Mouse (Mus musculus) MEL (cell line): ENCODE results near the gene Hnrnpll. TPM values are rescaled to one million over a fixed set of nuclear protein-coding genes. Genes with fewer than 3 reads are reported as not detected.
"Not testable (repeated sequence)": the region's sequence is repeated elsewhere in the genome, so short reads cannot be mapped to it uniquely, and the experiment has no call there.

Experiments
- DNase-seq: peaks from one replicate; pipeline ENCODE4 v3.0.0; 2011; ENCODE audit warnings: low read depth, low spot score
- H3K27ac ChIP-seq: 2 replicates; pipeline ENCODE4 v1.5.1; 2012; ENCODE audit warnings: low read depth, mild to moderate bottlenecking, control low read depth, low read length, moderate library complexity; ENCODE audit not compliant: control insufficient read depth
- H3K27me3 ChIP-seq, 2 experiments: fragments of 150-350 bp in 1 of 2; sonication (generic) in 1 of 2; 2 replicates each; pipeline ENCODE4 v1.6.1; 2012; ENCODE audit warnings: low read length in 2 of 2, mild to moderate bottlenecking in 2 of 2, improper control_type of control experiment in 1 of 2, moderate library complexity in 1 of 2; ENCODE audit not compliant: insufficient read depth in 2 of 2, control insufficient read depth in 1 of 2
- H3K36me3 ChIP-seq, 2 experiments: 2 replicates each; pipeline ENCODE4 v1.6.1; 2012 to 2014; ENCODE audit warnings: low read length in 2 of 2, improper control_type of control experiment in 1 of 2, inconsistent platforms in 1 of 2, mild to moderate bottlenecking in 1 of 2; ENCODE audit not compliant: insufficient read depth in 2 of 2, control insufficient read depth in 1 of 2
- H3K4me1 ChIP-seq, 2 experiments: fragments of 150-350 bp in 1 of 2; sonication (generic) in 1 of 2; 2 replicates each; pipeline ENCODE4 v1.6.1; 2012; ENCODE audit warnings: low read length in 2 of 2, improper control_type of control experiment in 1 of 2, mild to moderate bottlenecking in 1 of 2; ENCODE audit not compliant: insufficient read depth in 2 of 2, control insufficient read depth in 1 of 2
- H3K4me3 ChIP-seq, 2 experiments: fragments of 150-350 bp in 1 of 2; sonication (generic) in 1 of 2; 2 replicates each; pipeline ENCODE4 v1.5.1; 2012; ENCODE audit warnings: low read depth in 2 of 2, low read length in 2 of 2, mild to moderate bottlenecking in 2 of 2, moderate library complexity in 2 of 2, control low read depth in 1 of 2, improper control_type of control experiment in 1 of 2; ENCODE audit not compliant: control insufficient read depth in 1 of 2, insufficient read depth in 1 of 2
- H3K79me2 ChIP-seq: 2 replicates; pipeline ENCODE4 v1.6.1; 2012; ENCODE audit warnings: mild to moderate bottlenecking, low read length, moderate library complexity; ENCODE audit not compliant: control insufficient read depth, poor library complexity, insufficient read depth
- H3K9ac ChIP-seq: 2 replicates; pipeline ENCODE4 v1.6.1; 2012; ENCODE audit warnings: low read depth, mild to moderate bottlenecking, control low read depth, low read length, moderate library complexity; ENCODE audit not compliant: control insufficient read depth, poor library complexity, severe bottlenecking
- H3K9me3 ChIP-seq: fragments of 150-350 bp; sonication (generic); replicated peaks from 2 replicates; pipeline ENCODE4 v1.6.1; 2012; ENCODE audit warnings: mild to moderate bottlenecking, low read length, improper control_type of control experiment, moderate library complexity; ENCODE audit not compliant: insufficient read depth
- CHD2 ChIP-seq: IDR thresholded peaks from 2 replicates; pipeline ENCODE4 v1.6.1; 2011; ENCODE audit warnings: low read length, improper control_type of control experiment
- CTCF ChIP-seq, 3 experiments: IDR thresholded peaks in 2 of 3; conservative IDR thresholded peaks in 1 of 3; 2 replicates each; pipeline ENCODE4 v1.5.1; 2011 to 2012; ENCODE audit warnings: low read length in 3 of 3, low read depth in 2 of 3, mild to moderate bottlenecking in 2 of 3, improper control_type of control experiment in 1 of 3, inconsistent platforms in 1 of 3, mixed read lengths in 1 of 3, moderate library complexity in 1 of 3; ENCODE audit not compliant: control insufficient read depth in 1 of 3, insufficient read depth in 1 of 3, poor library complexity in 1 of 3, severe bottlenecking in 1 of 3
- E2F4 ChIP-seq: IDR thresholded peaks from 2 replicates; pipeline ENCODE4 v1.6.1; 2011; ENCODE audit warnings: low read depth, low read length, improper control_type of control experiment, borderline replicate concordance
- ETS1 ChIP-seq: IDR thresholded peaks from 2 replicates; pipeline ENCODE4 v1.6.1; 2012; ENCODE audit warnings: low read depth, mild to moderate bottlenecking, inconsistent platforms, low read length, improper control_type of control experiment, moderate library complexity
- HCFC1 ChIP-seq: IDR thresholded peaks from 2 replicates; pipeline ENCODE4 v1.6.1; 2012; ENCODE audit warnings: low read depth, mild to moderate bottlenecking, inconsistent platforms, low read length, improper control_type of control experiment, moderate library complexity
- MAZ ChIP-seq: IDR thresholded peaks from 2 replicates; pipeline ENCODE4 v1.6.1; 2012; ENCODE audit warnings: low read depth, mild to moderate bottlenecking, inconsistent platforms, low read length, improper control_type of control experiment
- MEF2A ChIP-seq: IDR thresholded peaks from 2 replicates; pipeline ENCODE4 v1.6.1; 2014; ENCODE audit warnings: low read depth, mild to moderate bottlenecking, inconsistent platforms, low read length, improper control_type of control experiment; ENCODE audit not compliant: poor library complexity, insufficient replicate concordance, severe bottlenecking; ENCODE audit errors: extremely low read depth
- MXI1 ChIP-seq: IDR thresholded peaks from 2 replicates; pipeline ENCODE4 v1.6.1; 2011; ENCODE audit warnings: mild to moderate bottlenecking, low read depth, low read length, improper control_type of control experiment
- MYC ChIP-seq: IDR thresholded peaks from 2 replicates; pipeline ENCODE4 v1.6.1; 2011; ENCODE audit warnings: low read depth, mild to moderate bottlenecking, low read length, improper control_type of control experiment, moderate library complexity
- NELFE ChIP-seq: IDR thresholded peaks from 2 replicates; pipeline ENCODE4 v1.6.1; 2011; ENCODE audit warnings: low read depth, low read length, improper control_type of control experiment
- SIN3A ChIP-seq: IDR thresholded peaks from 2 replicates; pipeline ENCODE4 v1.6.1; 2012; ENCODE audit warnings: low read length, improper control_type of control experiment, inconsistent platforms
- SMC3 ChIP-seq: IDR thresholded peaks from 2 replicates; pipeline ENCODE4 v1.6.1; 2011; ENCODE audit warnings: low read depth, low read length, improper control_type of control experiment
- TAL1 ChIP-seq: IDR thresholded peaks from 2 replicates; pipeline ENCODE4 v1.6.1; 2012; ENCODE audit warnings: mild to moderate bottlenecking, inconsistent platforms, low read length, moderate library complexity, mixed read lengths
- TBP ChIP-seq: IDR thresholded peaks from 2 replicates; pipeline ENCODE4 v1.8.0; 2011; ENCODE audit warnings: low read depth, low read length, improper control_type of control experiment
- UBTF ChIP-seq: IDR thresholded peaks from 2 replicates; pipeline ENCODE4 v1.6.1; 2012; ENCODE audit warnings: low read depth, mild to moderate bottlenecking, inconsistent platforms, low read length, improper control_type of control experiment, moderate library complexity, borderline replicate concordance; ENCODE audit not compliant: insufficient read depth
- USF1 ChIP-seq: IDR thresholded peaks from 2 replicates; pipeline ENCODE4 v1.6.1; 2014; ENCODE audit warnings: low read depth, mild to moderate bottlenecking, inconsistent platforms, low read length, improper control_type of control experiment, moderate library complexity
- ZC3H11A ChIP-seq: IDR thresholded peaks from 2 replicates; pipeline ENCODE4 v1.6.1; 2012; ENCODE audit warnings: low read depth, mild to moderate bottlenecking, inconsistent platforms, low read length, improper control_type of control experiment
- ZMIZ1 ChIP-seq: IDR thresholded peaks from 2 replicates; pipeline ENCODE4 v1.6.1; 2012; ENCODE audit warnings: low read depth, mild to moderate bottlenecking, inconsistent platforms, low read length, improper control_type of control experiment, moderate library complexity
- ZNF384 ChIP-seq: IDR thresholded peaks from 2 replicates; pipeline ENCODE4 v1.6.1; 2012; ENCODE audit warnings: low read depth, mild to moderate bottlenecking, inconsistent platforms, low read length, improper control_type of control experiment
- polyA plus RNA-seq, 2 experiments: library from polyadenylated mRNA; stranded (reverse) in 1 of 2; unstranded in 1 of 2; fragments of >175 nt in 1 of 2; fragments of >200 nt in 1 of 2; gene quantifications; 2 replicates each; pipeline versions ENCODE4 v1.2.1 to v1.2.4; 2012; ENCODE audit warnings: low replicate concordance in 2 of 2, low read depth in 1 of 2; ENCODE audit not compliant: insufficient read length in 2 of 2, insufficient read depth in 1 of 2, missing spikeins in 1 of 2
- total RNA-seq: library from RNA; depleted of rRNA; stranded (reverse); fragments of 300-350 nt; gene quantifications from 2 replicates; pipeline ENCODE4 v1.2.3, GENCODE M21; 2012

The Hnrnpll gene
- total and polyA plus RNA-seq, 3 experiments = 48.7 to 142 (median 77.7) TPM

- no peaks in the 10 kb centered on the region for H3K27me3 ChIP-seq
- H3K36me3 ChIP-seq = peaks cover 0 to 13% of the 10 kb centered on the region in 2 experiments; a peak in 2 of 4 replicates
- peak; percentile 73 to 96 (median 94) for TF ChIP-seq CTCF (IDR thresholded peaks at IDR 0.05 in 2 of 3, conservative IDR thresholded peaks at IDR 0.05 in 1 of 3; ENCODE audit: control insufficient read depth in 1 of 3, insufficient read depth in 1 of 3, low read depth in 2 of 3, low read length in 3 of 3, poor library complexity in 1 of 3, severe bottlenecking in 1 of 3)
- peak; percentile 71 for TF ChIP-seq MXI1
- TF ChIP-seq USF1 = peak; percentile 71
- 0 out of 2 replicates have a peak, but pooled peaks have one; percentile 44 for TF ChIP-seq TBP
- TF ChIP-seq ZNF384 = peak; percentile 88
- TF ChIP-seq CHD2 = no peak
- 0 out of 2 replicates have a peak, but pooled peaks have one; percentile 21 for TF ChIP-seq HCFC1
- peak; percentile 12; the same call in 1 of the 2 replicates for TF ChIP-seq MAZ
- TF ChIP-seq TAL1 = no peak
- TF ChIP-seq UBTF = no peak
- peak; percentile 98 for TF ChIP-seq ZC3H11A
- peak; percentile 48; the same call in 1 of the 2 replicates for TF ChIP-seq MYC
- no peak for TF ChIP-seq NELFE
- TF ChIP-seq ZMIZ1 = 0 out of 2 replicates have a peak, but pooled peaks have one; percentile 34
- TF ChIP-seq SMC3 = peak; percentile 95
- no peak for TF ChIP-seq E2F4
- TF ChIP-seq MEF2A = no peak
- TF ChIP-seq SIN3A = peak; percentile 68; the same call in 1 of the 2 replicates
- no peak for TF ChIP-seq ETS1
- TF ChIP-seq, all 39 proteins: peak for 12
- DNase-seq = peak; percentile 92
- H3K9ac ChIP-seq = peak overlapping the region; percentile 42
- H3K27ac ChIP-seq = no peak overlapping the region
- H3K79me2 ChIP-seq = no peaks in the 10 kb centered on the region
- H3K4me3 ChIP-seq = peak overlapping the region; percentile 44 to 50
- H3K9me3 ChIP-seq = no peaks in the 10 kb centered on the region
- H3K4me1 ChIP-seq = peaks cover 3 to 31% of the 10 kb centered on the region in 2 experiments; a peak in 3 of 4 replicates
These were observed 57.5 kb downstream of the Hnrnpll start for GRCm38 (mm10) chr17:80004345-80005239.

- H3K79me2 ChIP-seq, H3K27me3 ChIP-seq, H3K27ac ChIP-seq, H3K9me3 ChIP-seq: not testable (repeated sequence)
- DNase-seq = peak; percentile 50
- TF ChIP-seq SMC3 = peak; percentile 49
- peak in 2 of 3 experiments; percentile 33 to 43; a peak in 4 of 6 replicates for TF ChIP-seq CTCF (IDR thresholded peaks at IDR 0.05 in 2 of 3, conservative IDR thresholded peaks at IDR 0.05 in 1 of 3; ENCODE audit: control insufficient read depth in 1 of 3, insufficient read depth in 1 of 3, low read depth in 2 of 3, low read length in 3 of 3, poor library complexity in 1 of 3, severe bottlenecking in 1 of 3)
- Histone ChIP-seq H3K4me1 (peaks cover 3 to 25% of the 10 kb centered on the region in 2 experiments; a peak in 3 of 4 replicates), H3K9ac (peak overlapping the region; percentile 39), H3K4me3 (peak overlapping the region; percentile 44 to 50), H3K36me3 (peaks cover 0 to 13% of the 10 kb centered on the region in 2 experiments; a peak in 2 of 4 replicates)
These were observed 58.3 kb downstream of the Hnrnpll start for GRCm38 (mm10) chr17:80003851-80004250.
